Mouse (Mus musculus) olfactory bulb, adult 2 months (tissue): ENCODE results near the gene Pts.

Experiments
- CTCF ChIP-seq: fragments of 200-500 bp; IDR thresholded peaks from 2 replicates; pipeline ENCODE4 v1.5.1; 2012; ENCODE audit warnings: low read depth, mild to moderate bottlenecking, low read length, moderate library complexity; ENCODE audit not compliant: insufficient read depth
- POLR2A ChIP-seq: fragments of 200-500 bp; IDR thresholded peaks from 2 replicates; pipeline ENCODE4 v1.6.1; 2012; ENCODE audit warnings: mild to moderate bottlenecking, low read depth, low read length, moderate library complexity; ENCODE audit not compliant: insufficient read depth

DNA sequence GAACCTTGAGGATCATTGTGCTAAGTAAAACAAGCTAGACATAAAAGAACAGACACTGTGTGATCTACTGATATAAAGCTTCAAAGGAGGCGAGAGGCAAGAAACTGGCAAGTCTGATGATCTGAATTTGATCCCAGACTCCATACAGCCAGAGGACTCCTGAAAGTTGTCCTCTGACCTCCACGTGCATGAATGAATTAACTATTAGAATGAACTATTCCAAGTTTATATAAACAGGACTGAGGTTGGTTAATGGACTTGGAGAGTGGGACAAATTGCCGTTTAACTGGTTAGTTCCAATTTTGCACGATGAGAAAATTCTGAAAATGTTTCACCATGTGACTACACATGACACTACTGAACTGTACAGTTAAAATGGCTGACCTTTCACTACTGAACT is 20.4 kb upstream of the Pts start:
- no peak for TF ChIP-seq POLR2A
- no peak for TF ChIP-seq CTCF
